Mouse (Mus musculus) myocyte (in vitro differentiated cells): Measurements from ENCODE around the gene Tpcn2.

Experiments used
- CEBPB ChIP-seq: IDR thresholded peaks from 2 replicates; pipeline ENCODE4 v1.6.1; 2011; ENCODE audit warnings: mild to moderate bottlenecking, moderate library complexity; ENCODE audit not compliant: poor library complexity, insufficient read depth, severe bottlenecking
- E2F4 ChIP-seq: IDR thresholded peaks from one replicate; pipeline ENCODE4 v1.6.1; 2011; ENCODE audit warnings: mild to moderate bottlenecking, control low read depth, moderate library complexity; ENCODE audit not compliant: insufficient read depth
- MAX ChIP-seq: IDR thresholded peaks from one replicate; pipeline ENCODE4 v1.6.1; 2011; ENCODE audit warnings: low read depth, mild to moderate bottlenecking, control low read depth
- MYOG ChIP-seq, 3 experiments: IDR thresholded peaks; one replicate each; pipeline ENCODE4 v1.6.1; 2011; ENCODE audit warnings: control low read depth in 2 of 3, low read depth in 2 of 3, mild to moderate bottlenecking in 2 of 3; ENCODE audit not compliant: insufficient read length in 2 of 3, control insufficient read depth in 1 of 3, insufficient read depth in 1 of 3
- POLR2A ChIP-seq: IDR thresholded peaks from one replicate; pipeline ENCODE4 v1.6.1; 2011; ENCODE audit warnings: low read depth, mild to moderate bottlenecking, control low read depth, moderate library complexity; ENCODE audit not compliant: insufficient read length
- POLR2AphosphoS2 ChIP-seq: IDR thresholded peaks from one replicate; pipeline ENCODE4 v1.6.1; 2011; ENCODE audit warnings: low read depth, control low read depth; ENCODE audit not compliant: insufficient read length
- REST ChIP-seq: IDR thresholded peaks from one replicate; pipeline ENCODE4 v1.6.1; 2011; ENCODE audit warnings: mild to moderate bottlenecking, control low read depth, moderate library complexity; ENCODE audit not compliant: insufficient read depth, insufficient read length
- TCF12 ChIP-seq: IDR thresholded peaks from one replicate; pipeline ENCODE4 v1.6.1; 2011; ENCODE audit warnings: mild to moderate bottlenecking, control low read depth; ENCODE audit not compliant: poor library complexity, insufficient read depth, severe bottlenecking
- USF1 ChIP-seq: IDR thresholded peaks from one replicate; pipeline ENCODE4 v1.6.1; 2011; ENCODE audit warnings: low read depth, mild to moderate bottlenecking, control low read depth, moderate library complexity

GRCm38 (mm10) chr7:145231659-145232058 lies 52.2 kb downstream of the Tpcn2 start:
- TF ChIP-seq POLR2A (no peak), MYOG (IDR thresholded peaks at IDR 0.05; ENCODE audit: control insufficient read depth in 1 of 3, insufficient read depth in 1 of 3, insufficient read length in 2 of 3, low read depth in 2 of 3) (no peak), REST (no peak), POLR2AphosphoS2 (no peak), TCF12 (no peak), MAX (no peak), USF1 (no peak), E2F4 (no peak), CEBPB (no peak)
